Mouse (Mus musculus) ovary, adult 2 months (tissue): Measurements from ENCODE around the gene Stau1. TPM values are rescaled to one million over a fixed set of nuclear protein-coding genes. Genes with fewer than 3 reads are reported as not detected.

ENCODE experiments used
- polyA plus RNA-seq: library from polyadenylated mRNA; depleted of rRNA; stranded (reverse); fragments of >200 nt; gene quantifications from 2 replicates; pipeline ENCODE4 v1.2.3, GENCODE M21; 2012; rRNA removed

Stau1 gene
- 22.6 and 30.9 TPM in 2 replicates for polyA plus RNA-seq

GRCm38 (mm10) chr2:166995796-166996532, at the start of gene Stau1:
TSS of gene Stau1 (minus strand) at chr2:166996299.

GRCm38 (mm10) chr2:167014702-167015381, 18.7 kb upstream of the Stau1 start, which contains the start of gene Ddx27:
TSS of gene Ddx27 (plus strand) at chr2:167015193.

GRCm38 (mm10) chr2:166905711-166906522, 90.2 kb downstream of the Stau1 start, which contains the start of gene Cse1l:
TSS of gene Cse1l (plus strand) at chr2:166906040.

Other genes starting within 250 kb of the Stau1 start
- gene Trp53rkb, start 203.8 kb downstream of the Stau1 start, polyA plus RNA-seq = 6.3 and 7.3 TPM in 2 replicates
- 10.3 TPM in 2 replicates for gene Arfgef2, start 190.7 kb downstream of the Stau1 start, polyA plus RNA-seq
- gene Cse1l, start 90.3 kb downstream of the Stau1 start, polyA plus RNA-seq = 12.8 and 14.9 TPM in 2 replicates
- 31.7 and 33.8 TPM in 2 replicates for gene Ddx27, start 18.9 kb upstream of the Stau1 start, polyA plus RNA-seq
- gene Znfx1, start 66.7 kb upstream of the Stau1 start, polyA plus RNA-seq = 41.1 and 45.1 TPM in 2 replicates
- 8.5 and 8.6 TPM in 2 replicates for gene Kcnb1, start 193.9 kb upstream of the Stau1 start, polyA plus RNA-seq
- gene Ptgis, start 244.3 kb upstream of the Stau1 start, polyA plus RNA-seq = 135 and 147 TPM in 2 replicates